Mouse (Mus musculus): ENCODE results near the gene Med11. TPM values are rescaled to one million over a fixed set of nuclear protein-coding genes. Genes with fewer than 3 reads are reported as not detected.

Med11 gene
- polyA plus RNA-seq, 1 experiment from 2014 or later = 40.9 TPM

GRCm38 (mm10) chr11:70438728-70439374, 12.9 kb upstream of the Med11 start:
- H3K36me3 ChIP-seq (ENCODE audit: control insufficient read depth, insufficient read depth, low read length) = no peaks in the 10 kb centered on the region; the same call in 1 of the 2 replicates
- 93% methylated on average over 7 of the region's 7 CpGs for WGBS

GRCm38 (mm10) chr11:70440637-70441036, 11.1 kb upstream of the Med11 start:
- ATAC-seq (replicated peaks; ENCODE audit: low FRiP score) (no peak), DNase-seq (ENCODE audit: low spot score) (no peak)
- no peak overlapping the region for H3K4me3 ChIP-seq (ENCODE audit: low read depth, low read length)
- no peaks in the 10 kb centered on the region for H3K9me3 ChIP-seq (ENCODE audit: control insufficient read depth, low read length)
- H3K4me1 ChIP-seq (replicated peaks; ENCODE audit: control insufficient read depth, insufficient read depth, low read length) = no peaks in the 10 kb centered on the region
- H3K27ac ChIP-seq (ENCODE audit: low read depth, low read length) = no peak overlapping the region
- no peaks in the 10 kb centered on the region for H3K27me3 ChIP-seq (ENCODE audit: control insufficient read depth, insufficient read depth, low read length)
- no peak overlapping the region for H3K9ac ChIP-seq (ENCODE audit: low read length)
- WGBS = 92% methylated on average over 4 of the region's 4 CpGs
- H3K36me3 ChIP-seq (ENCODE audit: control insufficient read depth, insufficient read depth, low read length) = no peaks in the 10 kb centered on the region; the same call in 1 of the 2 replicates
- H3K4me2 ChIP-seq (ENCODE audit: low read depth, low read length, severe bottlenecking) = no peak overlapping the region

More at GRCm38 (mm10) chr11:70438728-70439374, 12.9 kb upstream of the Med11 start:
- ATAC-seq (replicated peaks; ENCODE audit: low FRiP score) (no peak), DNase-seq (ENCODE audit: low spot score) (no peak)
- H3K4me2 ChIP-seq (ENCODE audit: low read depth, low read length, severe bottlenecking) = no peak overlapping the region
- peaks cover 3% of the 10 kb centered on the region; the same call in 1 of the 2 replicates for H3K4me1 ChIP-seq (replicated peaks; ENCODE audit: control insufficient read depth, insufficient read depth, low read length)
- no peak overlapping the region for H3K4me3 ChIP-seq (ENCODE audit: low read depth, low read length)
- H3K27ac ChIP-seq (ENCODE audit: low read depth, low read length) = no peak overlapping the region
- H3K27me3 ChIP-seq (ENCODE audit: control insufficient read depth, insufficient read depth, low read length) = no peaks in the 10 kb centered on the region
- no peaks in the 10 kb centered on the region for H3K9me3 ChIP-seq (ENCODE audit: control insufficient read depth, low read length)
- H3K9ac ChIP-seq (ENCODE audit: low read length) = no peak overlapping the region

DNA sequence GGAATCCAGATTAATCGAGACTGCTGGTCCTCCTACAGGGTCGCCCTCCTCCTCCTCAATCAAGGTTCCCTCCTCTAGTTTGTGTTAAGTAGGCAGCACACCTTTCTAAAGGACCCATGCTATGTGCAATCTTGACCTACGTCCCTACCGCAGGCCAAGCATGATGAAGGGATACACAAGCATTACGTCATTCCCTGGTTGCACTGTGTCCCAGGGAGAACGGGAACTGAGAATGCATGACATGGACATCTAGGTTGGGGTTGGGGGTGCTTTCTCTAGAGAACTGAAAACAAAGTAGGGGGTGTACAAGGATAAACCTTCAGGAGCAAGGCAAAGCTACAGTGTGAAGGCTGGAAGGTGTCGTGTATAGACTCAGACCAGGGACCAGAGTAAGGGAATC, 9.8 kb upstream of the Med11 start:
- Histone ChIP-seq H3K36me3 (ENCODE audit: control insufficient read depth, insufficient read depth, low read length) (no peaks in the 10 kb centered on the region; the same call in 1 of the 2 replicates), H3K4me2 (ENCODE audit: low read depth, low read length, severe bottlenecking) (no peak overlapping the region)

GRCm38 (mm10) chr11:70443964-70444363, 7.8 kb upstream of the Med11 start:
- 86% methylated on average over 3 of the region's 3 CpGs for WGBS
- no peaks in the 10 kb centered on the region for H3K4me1 ChIP-seq (replicated peaks; ENCODE audit: control insufficient read depth, insufficient read depth, low read length)
- DNase-seq (ENCODE audit: low spot score) (no peak), ATAC-seq (replicated peaks; ENCODE audit: low FRiP score) (no peak)
- no peaks in the 10 kb centered on the region; the same call in 1 of the 2 replicates for H3K36me3 ChIP-seq (ENCODE audit: control insufficient read depth, insufficient read depth, low read length)
- H3K4me2 ChIP-seq (ENCODE audit: low read depth, low read length, severe bottlenecking) = no peak overlapping the region
- H3K27ac ChIP-seq (ENCODE audit: low read depth, low read length) = no peak overlapping the region
- no peak overlapping the region for H3K4me3 ChIP-seq (ENCODE audit: low read depth, low read length)
- no peaks in the 10 kb centered on the region for H3K27me3 ChIP-seq (ENCODE audit: control insufficient read depth, insufficient read depth, low read length)
- no peaks in the 10 kb centered on the region for H3K9me3 ChIP-seq (ENCODE audit: control insufficient read depth, low read length)
- no peak overlapping the region for H3K9ac ChIP-seq (ENCODE audit: low read length)

More for the DNA sequence above, 9.8 kb upstream of the Med11 start:
- Histone ChIP-seq H3K9me3 (ENCODE audit: control insufficient read depth, low read length) (no peaks in the 10 kb centered on the region), H3K9ac (ENCODE audit: low read length) (no peak overlapping the region), H3K4me1 (replicated peaks; ENCODE audit: control insufficient read depth, insufficient read depth, low read length) (no peaks in the 10 kb centered on the region), H3K27me3 (ENCODE audit: control insufficient read depth, insufficient read depth, low read length) (no peaks in the 10 kb centered on the region), H3K4me3 (ENCODE audit: low read depth, low read length) (no peak overlapping the region), H3K27ac (ENCODE audit: low read depth, low read length) (no peak overlapping the region)
- ATAC-seq (replicated peaks; ENCODE audit: low FRiP score) (no peak), DNase-seq (ENCODE audit: low spot score) (no peak)
- 95% methylated on average over 7 of the region's 7 CpGs for WGBS

GRCm38 (mm10) chr11:70444667-70445066, 7.1 kb upstream of the Med11 start:
- 79% methylated on average over 6 of the region's 6 CpGs for WGBS
- no peak overlapping the region for H3K4me2 ChIP-seq (ENCODE audit: low read depth, low read length, severe bottlenecking)
- DNase-seq (ENCODE audit: low spot score) (no peak), ATAC-seq (replicated peaks; ENCODE audit: low FRiP score) (no peak)
- no peaks in the 10 kb centered on the region for H3K36me3 ChIP-seq (ENCODE audit: control insufficient read depth, insufficient read depth, low read length)
- no peak overlapping the region for H3K4me3 ChIP-seq (ENCODE audit: low read depth, low read length)
- no peaks in the 10 kb centered on the region for H3K4me1 ChIP-seq (replicated peaks; ENCODE audit: control insufficient read depth, insufficient read depth, low read length)
- H3K27me3 ChIP-seq (ENCODE audit: control insufficient read depth, insufficient read depth, low read length) = no peaks in the 10 kb centered on the region
- no peak overlapping the region for H3K27ac ChIP-seq (ENCODE audit: low read depth, low read length)
- H3K9ac ChIP-seq (ENCODE audit: low read length) = no peak overlapping the region
- H3K9me3 ChIP-seq (ENCODE audit: control insufficient read depth, low read length) = no peaks in the 10 kb centered on the region

- WGBS = 58% methylated on average over 3 of the region's 3 CpGs
- Histone ChIP-seq H3K36me3 (ENCODE audit: control insufficient read depth, insufficient read depth, low read length) (no peaks in the 10 kb centered on the region), H3K27ac (ENCODE audit: low read depth, low read length) (no peak overlapping the region), H3K4me3 (ENCODE audit: low read depth, low read length) (no peak overlapping the region), H3K4me2 (ENCODE audit: low read depth, low read length, severe bottlenecking) (no peak overlapping the region), H3K27me3 (ENCODE audit: control insufficient read depth, insufficient read depth, low read length) (no peaks in the 10 kb centered on the region), H3K9me3 (ENCODE audit: control insufficient read depth, low read length) (no peaks in the 10 kb centered on the region), H3K4me1 (replicated peaks; ENCODE audit: control insufficient read depth, insufficient read depth, low read length) (no peaks in the 10 kb centered on the region), H3K9ac (ENCODE audit: low read length) (no peak overlapping the region)
- DNase-seq (ENCODE audit: low spot score) (no peak), ATAC-seq (replicated peaks; ENCODE audit: low FRiP score) (no peak)
Measured at GRCm38 (mm10) chr11:70446756-70447155, 5.0 kb upstream of the Med11 start.

DNA sequence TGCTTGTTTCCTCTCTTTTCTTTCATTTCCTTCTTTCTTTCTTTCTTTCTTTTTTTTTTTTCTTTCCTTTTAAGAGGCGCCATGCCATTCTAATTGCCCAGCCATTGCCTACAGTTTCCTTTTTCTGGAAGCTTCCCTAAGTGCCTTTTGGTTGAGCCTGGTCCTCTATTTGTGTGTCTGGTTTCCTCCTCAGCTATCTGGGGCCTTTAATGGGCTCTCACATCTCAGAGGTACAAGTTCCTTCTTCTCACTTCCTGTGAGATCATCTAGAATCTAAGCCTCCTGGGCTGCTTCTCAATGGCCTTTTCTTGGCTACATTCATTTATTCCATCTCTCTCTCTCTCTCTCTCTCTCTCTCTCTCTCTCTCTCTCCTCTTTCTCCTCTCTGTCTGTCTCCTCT, 4.3 kb upstream of the Med11 start:
- Histone ChIP-seq H3K27ac (ENCODE audit: low read depth, low read length) (no peak overlapping the region), H3K36me3 (ENCODE audit: control insufficient read depth, insufficient read depth, low read length) (no peaks in the 10 kb centered on the region), H3K4me1 (replicated peaks; ENCODE audit: control insufficient read depth, insufficient read depth, low read length) (no peaks in the 10 kb centered on the region), H3K4me3 (ENCODE audit: low read depth, low read length) (no peak overlapping the region), H3K4me2 (ENCODE audit: low read depth, low read length, severe bottlenecking) (no peak overlapping the region), H3K9ac (ENCODE audit: low read length) (no peak overlapping the region), H3K9me3 (ENCODE audit: control insufficient read depth, low read length) (no peaks in the 10 kb centered on the region), H3K27me3 (ENCODE audit: control insufficient read depth, insufficient read depth, low read length) (no peaks in the 10 kb centered on the region)
- WGBS = 78% methylated on average over 1 of the region's 1 CpGs
- ATAC-seq (replicated peaks; ENCODE audit: low FRiP score) = no peak
- no peak for DNase-seq (ENCODE audit: low spot score)

GRCm38 (mm10) chr11:70450926-70451325, 793 bp upstream of the Med11 start:
- Histone ChIP-seq H3K9ac (ENCODE audit: low read length) (no peak overlapping the region), H3K9me3 (ENCODE audit: control insufficient read depth, low read length) (no peaks in the 10 kb centered on the region), H3K27ac (ENCODE audit: low read depth, low read length) (no peak overlapping the region), H3K4me2 (ENCODE audit: low read depth, low read length, severe bottlenecking) (no peak overlapping the region), H3K4me3 (ENCODE audit: low read depth, low read length) (no peak overlapping the region), H3K27me3 (ENCODE audit: control insufficient read depth, insufficient read depth, low read length) (no peaks in the 10 kb centered on the region), H3K36me3 (ENCODE audit: control insufficient read depth, insufficient read depth, low read length) (no peaks in the 10 kb centered on the region; the same call in 1 of the 2 replicates), H3K4me1 (replicated peaks; ENCODE audit: control insufficient read depth, insufficient read depth, low read length) (0 out of 2 replicates have a peak, but pooled peaks cover 2% of the 10 kb centered on the region)
- 78% methylated on average over 2 of the region's 2 CpGs for WGBS
- no peak for ATAC-seq (replicated peaks; ENCODE audit: low FRiP score)
- no peak for DNase-seq (ENCODE audit: low spot score)
